Mouse (Mus musculus): Measurements from ENCODE around the gene Rfpl4. TPM values are rescaled to one million over a fixed set of nuclear protein-coding genes. Genes with fewer than 3 reads are reported as not detected.
"Not testable (repeated sequence)": the region's sequence is repeated elsewhere in the genome, so short reads cannot be mapped to it uniquely, and the experiment has no call there.

The Rfpl4 gene
- not detected in 2 replicates for total RNA-seq (2014; rRNA removed; ENCODE audit: low replicate concordance)
- polyA plus RNA-seq (2015; fragmentation: Nextera tagmentation; extraction: Ambion mirVana) = not detected in 2 replicates

DNA sequence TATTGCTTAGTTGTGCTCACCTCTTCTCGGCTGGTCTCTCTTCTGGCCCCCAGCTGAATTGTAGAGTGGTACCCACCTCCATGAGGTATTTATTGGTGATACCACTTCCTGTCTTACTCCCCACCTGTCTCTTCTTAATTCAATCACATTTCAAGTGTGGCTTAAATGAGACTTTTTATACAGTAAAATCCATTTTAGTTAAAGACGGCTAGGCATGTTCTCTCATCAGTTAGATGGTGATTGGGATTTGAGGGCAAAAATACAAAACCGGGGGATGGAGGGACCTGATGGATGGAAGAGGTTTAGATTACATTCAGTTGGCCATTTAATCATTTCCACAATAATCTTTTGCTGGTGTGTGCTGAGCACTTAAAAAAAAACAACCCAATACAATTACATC, at the start of gene Rfpl4:
Gene Rfpl4 (minus strand): TSS at position 101 of the 400 bp plus-strand sequence.
- ATAC-seq (ENCODE audit: insufficient read depth, low read depth) (no peak), DNase-seq (ENCODE audit: low spot score) (no peak)
- no peaks in the 10 kb centered on the region for H3K36me3 ChIP-seq (replicated peaks; ENCODE audit: control insufficient read depth, insufficient read depth, low read length)
- TF ChIP-seq CTCF (IDR thresholded peaks at IDR 0.05; ENCODE audit: low read depth) = no peak
- TF ChIP-seq EP300 (IDR thresholded peaks at IDR 0.05; ENCODE audit: low read depth) = no peak
- 78% methylated on average over 3 of the region's 3 CpGs for WGBS
- no peak within 1 kb of the TSS for H3K4me3 ChIP-seq (ENCODE audit: low read depth, low read length)
- H3K27me3 ChIP-seq (ENCODE audit: control insufficient read depth, insufficient read depth, low read length) = no peaks in the 10 kb centered on the region
- H3K9ac ChIP-seq (replicated peaks; ENCODE audit: low read depth, low read length) = no peak within 1 kb of the TSS
- no peaks in the 10 kb centered on the region for H3K4me1 ChIP-seq (ENCODE audit: control insufficient read depth, insufficient read depth)
- H3K4me2 ChIP-seq (ENCODE audit: low read depth, low read length) = no peak within 1 kb of the TSS
- no peak within 1 kb of the TSS for H3K27ac ChIP-seq (ENCODE audit: low read depth)
- H3K9me3 ChIP-seq (replicated peaks; ENCODE audit: control insufficient read depth, low read length) = no peaks in the 10 kb centered on the region

DNA sequence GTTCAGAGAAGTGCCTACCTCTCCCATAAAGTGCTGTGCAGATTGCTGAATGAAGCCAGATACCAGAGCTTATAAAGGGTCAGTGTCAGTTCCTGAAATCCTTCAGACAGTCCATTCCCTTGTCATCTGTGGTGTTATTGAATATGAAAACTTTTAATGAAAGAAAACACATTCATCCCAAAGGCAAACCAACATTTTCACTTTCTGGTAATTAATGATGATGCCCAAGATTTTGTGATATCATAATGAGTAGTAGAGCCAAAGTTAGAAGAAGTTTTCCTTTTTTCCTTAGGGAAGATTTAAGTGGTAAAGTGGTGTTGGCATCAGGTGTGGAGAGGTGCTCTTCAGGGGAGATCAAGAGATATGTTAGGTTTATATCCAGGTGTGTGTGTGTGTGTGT, 32.8 kb upstream of the Rfpl4 start, which contains the start of gene Vmn1r55:
Gene Vmn1r55 (minus strand): TSS at position 101 of the 400 bp plus-strand sequence.
- H3K27me3 ChIP-seq (ENCODE audit: control insufficient read depth, insufficient read depth, low read length); ATAC-seq (ENCODE audit: insufficient read depth, low read depth); DNase-seq (ENCODE audit: low spot score); H3K4me2 ChIP-seq (ENCODE audit: low read depth, low read length); H3K27ac ChIP-seq (ENCODE audit: low read depth); H3K9ac ChIP-seq (replicated peaks; ENCODE audit: low read depth, low read length); H3K36me3 ChIP-seq (replicated peaks; ENCODE audit: control insufficient read depth, insufficient read depth, low read length); H3K4me1 ChIP-seq (ENCODE audit: control insufficient read depth, insufficient read depth); H3K4me3 ChIP-seq (ENCODE audit: low read depth, low read length); H3K9me3 ChIP-seq (replicated peaks; ENCODE audit: control insufficient read depth, low read length): not testable (repeated sequence)

DNA sequence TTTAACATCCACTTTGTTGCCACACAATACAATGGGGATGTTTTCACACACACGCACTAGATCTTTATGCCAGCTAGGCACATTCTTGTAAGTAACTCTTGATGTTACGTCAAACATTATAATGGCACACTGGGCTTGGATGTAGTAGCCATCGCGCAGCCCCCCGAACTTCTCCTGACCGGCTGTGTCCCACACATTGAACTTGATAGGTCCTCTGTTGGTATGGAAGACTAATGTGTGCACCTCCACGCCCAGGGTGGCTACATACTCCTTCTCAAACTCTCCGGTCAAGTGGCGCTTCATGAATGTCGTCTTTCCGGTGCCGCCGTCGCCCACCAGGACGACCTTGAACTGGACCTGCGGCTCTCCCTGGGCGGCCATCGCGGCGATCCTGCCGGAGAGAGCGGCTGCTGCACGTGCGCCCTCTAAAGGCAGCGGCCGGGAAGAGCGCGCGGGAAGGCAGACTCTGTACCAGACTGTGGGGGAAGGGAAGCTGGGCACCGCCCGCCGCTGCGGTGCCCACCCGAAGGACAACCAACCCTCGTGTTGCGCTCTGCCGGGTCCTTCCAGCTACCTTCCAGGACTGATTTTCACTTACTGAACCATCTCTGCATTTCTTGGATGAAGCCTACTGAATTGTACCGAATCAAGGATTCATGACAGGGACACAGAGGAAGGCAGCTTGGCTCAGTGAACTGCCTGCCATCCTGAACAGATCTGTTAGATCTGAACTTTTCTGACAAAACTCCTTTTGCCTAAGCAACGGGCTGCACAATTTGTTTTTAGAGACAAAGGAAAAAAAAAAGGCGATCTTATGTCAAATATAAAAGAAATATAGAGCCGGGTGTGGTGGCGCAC, 9.0 kb upstream of the Rfpl4 start, which contains the start of gene Rasl2-9:
Gene Rasl2-9 (minus strand): TSS at position 402 of the 858 bp plus-strand sequence.
- Histone ChIP-seq H3K4me1 (ENCODE audit: control insufficient read depth, insufficient read depth) (peaks cover 5% of the 10 kb centered on the region; the same call in 1 of the 2 replicates), H3K27ac (ENCODE audit: low read depth) (peak within 1 kb of the TSS; percentile 73)

DNA sequence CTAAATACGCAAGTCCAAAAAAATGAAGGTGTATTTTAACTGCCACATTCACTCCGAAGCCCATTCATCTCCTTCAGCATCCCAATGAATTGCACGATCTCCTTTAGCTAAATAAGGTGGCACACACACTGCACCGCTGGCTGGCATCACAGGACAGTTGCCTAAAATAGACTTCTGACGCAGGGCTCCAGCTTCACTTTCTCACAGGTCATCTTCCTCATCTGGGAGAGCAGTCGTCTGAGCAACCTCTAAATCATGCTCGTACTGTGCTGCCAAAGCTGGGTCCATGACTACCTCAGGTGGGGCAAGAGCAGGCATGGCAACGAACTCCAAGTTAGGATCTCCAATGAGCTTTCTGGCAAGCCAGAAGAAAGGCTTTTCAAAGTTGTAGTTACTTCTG, 8.3 kb upstream of the Rfpl4 start:
- no peaks in the 10 kb centered on the region for H3K27me3 ChIP-seq (ENCODE audit: control insufficient read depth, insufficient read depth, low read length)
- H3K9me3 ChIP-seq (replicated peaks; ENCODE audit: control insufficient read depth, low read length) = no peaks in the 10 kb centered on the region
- no peak overlapping the region for H3K9ac ChIP-seq (replicated peaks; ENCODE audit: low read depth, low read length)
- peak overlapping the region; percentile 73 for H3K27ac ChIP-seq (ENCODE audit: low read depth)
- peak overlapping the region; percentile 60; the same call in 1 of the 2 replicates for H3K4me2 ChIP-seq (ENCODE audit: low read depth, low read length)
- ATAC-seq (ENCODE audit: insufficient read depth, low read depth) (0 out of 2 replicates have a peak, but pooled peaks have one; percentile 42), DNase-seq (ENCODE audit: low spot score) (peak; percentile 23)
- no peaks in the 10 kb centered on the region for H3K36me3 ChIP-seq (replicated peaks; ENCODE audit: control insufficient read depth, insufficient read depth, low read length)
- TF ChIP-seq EP300 (IDR thresholded peaks at IDR 0.05; ENCODE audit: low read depth) (no peak), CTCF (IDR thresholded peaks at IDR 0.05; ENCODE audit: low read depth) (no peak)
- no peak overlapping the region for H3K4me3 ChIP-seq (ENCODE audit: low read depth, low read length)
- H3K4me1 ChIP-seq (ENCODE audit: control insufficient read depth, insufficient read depth) = peaks cover 5% of the 10 kb centered on the region; the same call in 1 of the 2 replicates
- 64% methylated on average over 8 of the region's 8 CpGs for WGBS

More for the DNA sequence above, 9.0 kb upstream of the Rfpl4 start, which contains the start of gene Rasl2-9:
- TF ChIP-seq CTCF (IDR thresholded peaks at IDR 0.05; ENCODE audit: low read depth) = peak; percentile 80
- TF ChIP-seq EP300 (IDR thresholded peaks at IDR 0.05; ENCODE audit: low read depth) = peak; percentile 47; the same call in 1 of the 2 replicates
- H3K36me3 ChIP-seq (replicated peaks; ENCODE audit: control insufficient read depth, insufficient read depth, low read length) = no peaks in the 10 kb centered on the region
- H3K9me3 ChIP-seq (replicated peaks; ENCODE audit: control insufficient read depth, low read length) = no peaks in the 10 kb centered on the region
- H3K4me3 ChIP-seq (ENCODE audit: low read depth, low read length) = peak within 1 kb of the TSS; percentile 31
- WGBS = 20% methylated on average over 42 of the region's 42 CpGs
- ATAC-seq (ENCODE audit: insufficient read depth, low read depth) (peak; percentile 92), DNase-seq (ENCODE audit: low spot score) (peak; percentile 67)
- H3K4me2 ChIP-seq (ENCODE audit: low read depth, low read length) = peak within 1 kb of the TSS; percentile 60
- no peaks in the 10 kb centered on the region for H3K27me3 ChIP-seq (ENCODE audit: control insufficient read depth, insufficient read depth, low read length)
- H3K9ac ChIP-seq (replicated peaks; ENCODE audit: low read depth, low read length) = 0 out of 2 replicates have a peak within 1 kb of the TSS, but pooled peaks have one; percentile 1

DNA sequence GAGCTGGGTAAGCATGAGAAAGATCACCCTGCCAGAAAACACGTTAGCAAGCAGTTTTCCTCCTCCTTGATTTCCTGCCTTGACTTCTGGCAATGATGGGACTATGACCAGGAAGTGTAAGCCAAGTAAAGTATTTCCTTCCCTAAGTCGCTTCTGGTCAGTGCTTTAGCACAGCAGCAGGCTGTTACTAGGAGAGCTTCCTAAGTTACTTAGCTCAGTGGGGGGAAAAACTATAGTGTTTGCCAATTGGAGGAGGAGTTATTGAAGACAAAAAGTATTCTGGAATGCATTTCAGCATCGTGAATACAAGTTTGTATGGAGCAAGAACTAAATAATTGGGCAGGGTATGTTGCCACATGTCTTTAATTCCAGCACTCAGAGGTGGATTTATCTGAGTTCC, 4.0 kb downstream of the Rfpl4 start:
- H3K36me3 ChIP-seq (replicated peaks; ENCODE audit: control insufficient read depth, insufficient read depth, low read length) = no peaks in the 10 kb centered on the region
- no peak overlapping the region for H3K27ac ChIP-seq (ENCODE audit: low read depth)
- H3K27me3 ChIP-seq (ENCODE audit: control insufficient read depth, insufficient read depth, low read length) = no peaks in the 10 kb centered on the region
- no peak overlapping the region for H3K4me3 ChIP-seq (ENCODE audit: low read depth, low read length)
- peak; percentile 16 for DNase-seq (ENCODE audit: low spot score)
- TF ChIP-seq CTCF (IDR thresholded peaks at IDR 0.05; ENCODE audit: low read depth) (no peak), EP300 (IDR thresholded peaks at IDR 0.05; ENCODE audit: low read depth) (no peak)
- no peak for ATAC-seq (ENCODE audit: insufficient read depth, low read depth)
- H3K4me1 ChIP-seq (ENCODE audit: control insufficient read depth, insufficient read depth) = no peaks in the 10 kb centered on the region
- no peaks in the 10 kb centered on the region for H3K9me3 ChIP-seq (replicated peaks; ENCODE audit: control insufficient read depth, low read length)
- 36% methylated on average over 3 of the region's 3 CpGs for WGBS
- no peak overlapping the region for H3K4me2 ChIP-seq (ENCODE audit: low read depth, low read length)
- no peak overlapping the region for H3K9ac ChIP-seq (replicated peaks; ENCODE audit: low read depth, low read length)

Measured in heart, postnatal 0 days (tissue).